Mouse (Mus musculus) embryonic facial prominence, embryonic 10.5 days (tissue): Measurements from ENCODE around the gene Fbxw9. TPM values are rescaled to one million over a fixed set of nuclear protein-coding genes. Genes with fewer than 3 reads are reported as not detected.

Source experiments
- DNase-seq: peaks from one replicate; pipeline ENCODE4 v3.0.0-alpha.2; 2017; ENCODE audit warnings: low spot score
- H3K27ac ChIP-seq: fragments of 300-500 bp; sonication (generic); replicated peaks from 2 replicates; pipeline ENCODE4 v1.5.1; 2016; ENCODE audit warnings: mild to moderate bottlenecking
- H3K27me3 ChIP-seq: fragments of 300-500 bp; sonication (generic); replicated peaks from 2 replicates; pipeline ENCODE4 v1.6.1; 2016; ENCODE audit warnings: low read depth, mild to moderate bottlenecking; ENCODE audit not compliant: poor library complexity, severe bottlenecking
- H3K36me3 ChIP-seq: fragments of 300-500 bp; sonication (generic); replicated peaks from 2 replicates; pipeline ENCODE4 v1.6.1; 2016; ENCODE audit warnings: mild to moderate bottlenecking, moderate library complexity
- H3K4me1 ChIP-seq: fragments of 300-500 bp; sonication (generic); 2 replicates; pipeline ENCODE4 v1.6.1; 2016
- H3K4me3 ChIP-seq: fragments of 300-500 bp; sonication (generic); 2 replicates; pipeline ENCODE4 v1.5.1; 2016; ENCODE audit warnings: mild to moderate bottlenecking, moderate library complexity
- H3K9me3 ChIP-seq: fragments of 300-500 bp; sonication (generic); 2 replicates; pipeline ENCODE4 v1.6.1; 2016; ENCODE audit warnings: mild to moderate bottlenecking
- WGBS: fragments of 180-500 bp; shearing (Covaris S2); methylation state at CpG from one replicate; pipeline ENCODE4 v1.1.7; 2016; 5-methylcytosine and 5-hydroxymethylcytosine counted together
- polyA plus RNA-seq: library from polyadenylated mRNA; unstranded; fragments of >200 nt; fragmentation: Nextera tagmentation; extraction: Ambion mirVana; gene quantifications from 2 replicates; pipeline ENCODE4 v1.2.1, GENCODE M21; 2016

Fbxw9 gene
- polyA plus RNA-seq, 1 experiment from 2014 or later, result 25.1 TPM

GRCm38 (mm10) chr8:85027922-85028321 lies 31.9 kb upstream of the Fbxw9 start:
- 33% methylated on average over 2 of the region's 2 CpGs for WGBS
- Histone ChIP-seq H3K9me3 (no peaks in the 10 kb centered on the region), H3K4me1 (peaks cover 42% of the 10 kb centered on the region), H3K27me3 (no peaks in the 10 kb centered on the region), H3K4me3 (peak overlapping the region; percentile 99), H3K27ac (no peak overlapping the region), H3K36me3 (peaks cover 56% of the 10 kb centered on the region)
- no peak for DNase-seq

GRCm38 (mm10) chr8:85029271-85029670 lies 30.6 kb upstream of the Fbxw9 start:
- Histone ChIP-seq H3K4me1 (peaks cover 41% of the 10 kb centered on the region), H3K36me3 (peaks cover 57% of the 10 kb centered on the region), H3K4me3 (peak overlapping the region; percentile 99), H3K27ac (no peak overlapping the region), H3K9me3 (no peaks in the 10 kb centered on the region), H3K27me3 (no peaks in the 10 kb centered on the region)
- 89% methylated on average over 14 of the region's 14 CpGs for WGBS
- DNase-seq, result no peak

GRCm38 (mm10) chr8:85032622-85033311 lies 27.1 kb upstream of the Fbxw9 start:
- Histone ChIP-seq H3K9me3 (no peaks in the 10 kb centered on the region), H3K27me3 (no peaks in the 10 kb centered on the region), H3K36me3 (peaks cover 58% of the 10 kb centered on the region), H3K27ac (no peak overlapping the region), H3K4me3 (no peak overlapping the region), H3K4me1 (peaks cover 37% of the 10 kb centered on the region)
- 86% methylated on average over 4 of the region's 4 CpGs for WGBS
- no peak for DNase-seq

DNA sequence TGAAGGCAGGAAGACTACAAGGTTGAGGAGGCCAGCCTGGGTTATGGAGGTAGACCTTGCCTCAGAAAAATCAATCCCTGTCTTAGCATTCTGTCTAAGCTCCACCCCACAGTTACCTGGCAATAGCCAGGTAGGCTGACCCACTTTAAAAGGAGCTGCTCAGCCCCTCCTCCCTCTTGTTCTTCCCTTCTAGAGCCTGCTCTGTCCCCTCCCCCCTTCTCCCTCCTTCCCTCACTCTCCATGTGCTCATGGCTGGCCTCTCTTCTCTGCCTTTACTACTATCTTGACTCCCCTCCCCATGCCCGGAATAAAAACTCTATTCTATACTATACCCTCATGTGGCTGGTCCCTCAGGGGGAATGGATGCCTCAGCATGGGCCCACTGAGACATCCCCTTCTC lies 26.0 kb upstream of the Fbxw9 start:
- H3K27me3 ChIP-seq, result no peaks in the 10 kb centered on the region
- no peaks in the 10 kb centered on the region for H3K9me3 ChIP-seq
- 62% methylated on average over 1 of the region's 1 CpGs for WGBS
- H3K27ac ChIP-seq, result no peak overlapping the region
- peak overlapping the region; percentile 23; the same call in 1 of the 2 replicates for H3K4me3 ChIP-seq
- H3K36me3 ChIP-seq, result peaks cover 55% of the 10 kb centered on the region
- peaks cover 37% of the 10 kb centered on the region for H3K4me1 ChIP-seq
- no peak for DNase-seq

DNA sequence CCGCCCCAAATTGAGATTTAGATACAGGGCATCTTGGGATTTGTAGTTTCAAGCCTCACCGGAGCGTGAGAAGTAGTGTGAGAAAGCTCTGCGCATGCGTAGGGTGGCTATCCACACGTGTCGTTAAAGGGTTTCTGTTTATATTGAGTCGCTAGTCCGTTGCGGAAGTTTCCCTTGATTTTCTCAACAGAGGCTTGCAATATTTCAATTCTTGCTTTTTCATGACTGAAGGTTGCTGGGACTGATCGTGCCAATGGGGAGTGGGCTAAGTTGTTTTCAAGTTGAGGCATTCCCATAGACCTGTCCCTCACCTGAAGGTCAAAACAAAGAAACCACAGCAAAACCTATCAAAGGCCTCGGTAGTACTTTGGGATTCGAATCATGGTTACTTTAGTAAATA lies 25.1 kb upstream of the Fbxw9 start:
- H3K27me3 ChIP-seq, result no peaks in the 10 kb centered on the region
- WGBS, result 5% methylated on average over 13 of the region's 13 CpGs
- H3K27ac ChIP-seq, result peak overlapping the region; percentile 96
- peak overlapping the region; percentile 94 for H3K4me3 ChIP-seq
- DNase-seq, result peak; percentile 81
- H3K4me1 ChIP-seq, result peaks cover 40% of the 10 kb centered on the region
- no peaks in the 10 kb centered on the region for H3K9me3 ChIP-seq
- peaks cover 48% of the 10 kb centered on the region for H3K36me3 ChIP-seq

GRCm38 (mm10) chr8:85035165-85035727 lies 24.6 kb upstream of the Fbxw9 start:
- Histone ChIP-seq H3K4me1 (peaks cover 42% of the 10 kb centered on the region), H3K27me3 (no peaks in the 10 kb centered on the region), H3K9me3 (no peaks in the 10 kb centered on the region), H3K4me3 (peak overlapping the region; percentile 94), H3K27ac (peak overlapping the region; percentile 96), H3K36me3 (peaks cover 48% of the 10 kb centered on the region)
- 8% methylated on average over 12 of the region's 12 CpGs for WGBS
- DNase-seq, result no peak

DNA sequence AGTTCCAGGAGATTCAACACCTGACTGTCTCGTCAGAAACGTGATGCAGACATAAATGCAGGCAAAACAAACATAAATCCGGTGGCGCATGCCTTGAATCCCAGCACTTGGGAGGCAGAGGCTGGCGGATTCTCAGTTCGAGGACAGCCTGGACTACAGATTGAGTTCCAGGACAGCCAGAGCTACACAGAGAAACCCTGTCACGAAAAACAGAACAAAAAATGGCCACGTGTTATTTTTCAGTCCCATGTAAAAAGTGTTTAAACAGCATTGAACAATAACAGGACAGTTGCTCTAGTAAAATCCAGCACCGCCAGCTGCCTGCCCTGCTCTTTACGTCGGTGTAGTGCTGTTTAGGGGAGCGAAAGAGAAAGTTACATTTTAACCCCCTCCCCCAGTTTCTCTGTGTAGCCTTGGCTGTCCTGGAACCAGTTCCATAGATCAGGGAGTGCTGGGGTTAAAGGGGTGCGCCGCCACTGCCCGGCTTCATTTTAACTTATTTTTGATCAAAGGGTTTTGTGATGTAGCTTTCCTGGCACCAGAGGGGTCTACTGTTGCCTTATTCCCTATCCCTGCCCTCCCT lies 24.0 kb upstream of the Fbxw9 start:
- Histone ChIP-seq H3K27me3 (no peaks in the 10 kb centered on the region), H3K9me3 (no peaks in the 10 kb centered on the region), H3K36me3 (peaks cover 48% of the 10 kb centered on the region), H3K27ac (peak overlapping the region; percentile 96), H3K4me1 (peaks cover 42% of the 10 kb centered on the region), H3K4me3 (peak overlapping the region; percentile 94)
- DNase-seq, result peak; percentile 51
- 1% methylated on average over 15 of the region's 15 CpGs for WGBS

DNA sequence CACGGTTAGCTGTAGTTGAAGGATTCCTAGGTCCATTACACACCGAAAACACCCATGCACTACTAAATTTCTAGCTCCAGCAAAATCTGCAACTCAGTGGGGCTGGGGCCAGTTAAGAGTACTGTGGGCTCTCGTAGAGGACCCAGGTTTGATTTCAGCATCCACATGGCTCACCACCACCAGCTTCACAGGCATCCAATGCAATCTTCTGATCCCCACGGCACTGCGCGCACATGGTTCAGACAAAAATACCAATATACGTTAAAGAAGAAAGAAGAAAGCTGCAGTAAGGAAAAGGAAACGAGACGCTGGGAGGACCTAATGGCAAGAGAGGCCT lies 23.5 kb upstream of the Fbxw9 start:
- H3K36me3 ChIP-seq, result peaks cover 48% of the 10 kb centered on the region
- DNase-seq, result no peak
- WGBS, result 0% methylated on average over 9 of the region's 9 CpGs
- H3K27ac ChIP-seq, result peak overlapping the region; percentile 96
- H3K27me3 ChIP-seq, result no peaks in the 10 kb centered on the region
- peaks cover 42% of the 10 kb centered on the region for H3K4me1 ChIP-seq
- no peaks in the 10 kb centered on the region for H3K9me3 ChIP-seq
- H3K4me3 ChIP-seq, result peak overlapping the region; percentile 94

GRCm38 (mm10) chr8:85036718-85037365 lies 23.0 kb upstream of the Fbxw9 start, which contains the start of gene Tnpo2:
Gene Tnpo2, plus strand, starts transcription at chr8:85036915.
- peaks cover 42% of the 10 kb centered on the region for H3K4me1 ChIP-seq
- under 1% methylated on average over 59 of the region's 59 CpGs for WGBS

DNA sequence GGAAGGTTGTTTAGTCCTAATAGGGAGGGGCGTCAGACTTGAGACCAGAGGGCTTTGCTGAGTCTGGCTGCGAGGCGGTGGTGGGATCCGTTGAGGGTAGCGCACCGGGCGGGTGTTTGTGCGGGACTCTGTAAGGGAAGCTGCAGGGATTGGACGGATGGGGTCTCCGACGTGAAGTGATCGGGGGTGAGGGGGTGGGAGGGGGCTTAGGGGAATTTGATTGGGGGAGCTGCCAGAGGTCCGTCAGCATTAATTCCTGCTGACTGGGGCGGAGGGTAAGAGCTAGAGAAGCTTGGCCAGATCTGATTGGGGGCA lies 22.5 kb upstream of the Fbxw9 start:
- Histone ChIP-seq H3K4me3 (peak overlapping the region; percentile 94), H3K27me3 (no peaks in the 10 kb centered on the region), H3K36me3 (peaks cover 48% of the 10 kb centered on the region), H3K4me1 (peaks cover 42% of the 10 kb centered on the region), H3K9me3 (no peaks in the 10 kb centered on the region), H3K27ac (peak overlapping the region; percentile 96)
- WGBS, result 0% methylated on average over 14 of the region's 14 CpGs
- peak; percentile 84 for DNase-seq

More at GRCm38 (mm10) chr8:85036718-85037365, 23.0 kb upstream of the Fbxw9 start, which contains the start of gene Tnpo2:
- peak; percentile 92 for DNase-seq
- Histone ChIP-seq H3K36me3 (peaks cover 48% of the 10 kb centered on the region), H3K9me3 (no peaks in the 10 kb centered on the region), H3K27me3 (no peaks in the 10 kb centered on the region), H3K27ac (peak within 1 kb of the TSS; percentile 96), H3K4me3 (peak within 1 kb of the TSS; percentile 94)

- peak overlapping the region; percentile 96 for H3K27ac ChIP-seq
- H3K27me3 ChIP-seq, result no peaks in the 10 kb centered on the region
These were observed 21.9 kb upstream of the Fbxw9 start for GRCm38 (mm10) chr8:85037681-85038531.

GRCm38 (mm10) chr8:85043619-85044018 lies 16.2 kb upstream of the Fbxw9 start:
- Histone ChIP-seq H3K27ac (no peak overlapping the region), H3K4me3 (no peak overlapping the region), H3K9me3 (no peaks in the 10 kb centered on the region), H3K4me1 (peaks cover 14% of the 10 kb centered on the region), H3K27me3 (no peaks in the 10 kb centered on the region), H3K36me3 (peaks cover 90% of the 10 kb centered on the region)
- DNase-seq, result no peak
- 90% methylated on average over 6 of the region's 6 CpGs for WGBS

More at GRCm38 (mm10) chr8:85037681-85038531, 21.9 kb upstream of the Fbxw9 start:
- DNase-seq, result peak; percentile 66
- no peaks in the 10 kb centered on the region for H3K9me3 ChIP-seq
- H3K36me3 ChIP-seq, result peaks cover 48% of the 10 kb centered on the region
- under 1% methylated on average over 57 of the region's 57 CpGs for WGBS
- peak overlapping the region; percentile 94 for H3K4me3 ChIP-seq
- H3K4me1 ChIP-seq, result peaks cover 42% of the 10 kb centered on the region
